Mouse (Mus musculus) ovary, postnatal 14 days (tissue): ENCODE measurements around the gene Gdf7.

Source experiments
- DNase-seq: peaks from one replicate; pipeline ENCODE4 v3.0.0; 2022; ENCODE audit warnings: low spot score

Gdf7 gene

GRCm38 (mm10) chr12:8297586-8298214 is 4.1 kb downstream of the Gdf7 start:
- no peak for DNase-seq

- DNase-seq, result no peak
Observed at GRCm38 (mm10) chr12:8296154-8296553, 5.6 kb downstream of the Gdf7 start.

- DNase-seq, result no peak
Observed at GRCm38 (mm10) chr12:8295307-8295913, 6.3 kb downstream of the Gdf7 start.

DNA sequence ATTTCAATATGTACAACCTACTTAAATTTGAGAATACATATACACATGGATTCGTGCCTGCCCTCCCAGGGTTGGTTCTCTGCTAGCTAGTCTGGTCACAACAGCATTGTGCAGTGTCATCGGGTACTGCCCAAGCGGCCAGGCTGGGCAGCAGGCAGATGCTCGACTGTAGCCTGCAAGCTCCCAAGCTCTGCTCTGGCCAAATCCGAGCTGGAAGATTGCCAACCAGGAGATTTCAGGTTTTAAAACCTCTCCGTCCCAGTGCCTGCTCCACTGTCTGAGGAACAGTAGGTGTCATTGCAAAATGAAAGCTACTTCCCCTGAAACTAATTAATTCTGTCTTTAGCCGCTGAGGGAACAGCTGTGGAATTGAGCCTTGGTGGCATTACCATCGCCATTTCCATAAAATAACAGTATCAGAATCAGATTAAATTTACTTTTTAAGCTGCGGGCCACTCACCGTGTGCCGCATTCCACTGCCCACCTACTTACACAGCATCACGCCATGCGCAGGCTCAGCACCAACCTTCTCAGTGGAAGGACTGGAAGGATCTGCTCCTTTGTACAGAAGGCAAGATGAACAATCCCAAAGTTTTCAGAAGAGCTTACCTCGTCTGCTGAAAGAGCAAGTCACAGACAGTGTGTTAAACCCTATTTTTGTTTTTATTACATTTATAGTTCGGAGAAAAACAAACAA is 10.4 kb downstream of the Gdf7 start:
- no peak for DNase-seq

- no peak for DNase-seq
Observed at GRCm38 (mm10) chr12:8289499-8289898, 12.3 kb downstream of the Gdf7 start.

GRCm38 (mm10) chr12:8289099-8289498 is 12.7 kb downstream of the Gdf7 start:
- DNase-seq, result no peak

GRCm38 (mm10) chr12:8287970-8288369 is 13.8 kb downstream of the Gdf7 start:
- no peak for DNase-seq

GRCm38 (mm10) chr12:8281225-8282017 is 20.3 kb downstream of the Gdf7 start:
- DNase-seq, result no peak

GRCm38 (mm10) chr12:8275424-8275823 is 26.3 kb downstream of the Gdf7 start:
- no peak for DNase-seq

DNA sequence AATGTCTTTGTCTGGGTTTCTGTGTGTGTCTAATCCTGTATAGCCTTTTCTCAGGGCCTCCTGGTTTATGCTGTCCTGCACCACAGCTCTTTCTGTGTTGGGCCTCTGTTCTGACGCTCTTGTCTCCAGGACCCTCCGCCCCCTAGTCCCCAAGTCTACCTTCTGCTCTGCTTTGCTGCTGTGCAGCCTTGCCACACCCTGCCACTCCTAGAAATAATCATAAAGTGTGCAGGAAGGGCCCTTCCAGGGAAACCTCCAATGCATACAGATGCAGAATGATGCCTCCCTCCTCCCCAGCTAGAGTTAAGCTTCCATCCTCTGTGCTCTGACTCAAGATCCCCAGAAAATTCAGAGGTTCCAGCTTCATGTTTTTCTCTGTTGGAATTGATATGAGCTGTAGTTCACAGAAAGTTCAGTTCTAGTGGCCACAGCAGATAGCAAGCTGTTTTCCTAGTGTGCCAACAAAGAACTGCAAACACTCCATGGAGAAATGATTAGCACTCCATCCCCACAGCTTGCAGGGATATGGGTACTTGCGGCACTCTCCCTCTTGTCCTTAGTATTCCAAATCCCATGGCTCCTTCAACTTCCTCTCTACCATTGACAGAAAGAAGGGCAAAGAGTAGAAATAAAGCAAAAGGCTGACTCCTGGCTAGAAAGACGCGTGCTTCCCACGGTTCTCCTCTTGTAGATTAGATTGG is 28.1 kb downstream of the Gdf7 start:
- DNase-seq, result no peak

DNA sequence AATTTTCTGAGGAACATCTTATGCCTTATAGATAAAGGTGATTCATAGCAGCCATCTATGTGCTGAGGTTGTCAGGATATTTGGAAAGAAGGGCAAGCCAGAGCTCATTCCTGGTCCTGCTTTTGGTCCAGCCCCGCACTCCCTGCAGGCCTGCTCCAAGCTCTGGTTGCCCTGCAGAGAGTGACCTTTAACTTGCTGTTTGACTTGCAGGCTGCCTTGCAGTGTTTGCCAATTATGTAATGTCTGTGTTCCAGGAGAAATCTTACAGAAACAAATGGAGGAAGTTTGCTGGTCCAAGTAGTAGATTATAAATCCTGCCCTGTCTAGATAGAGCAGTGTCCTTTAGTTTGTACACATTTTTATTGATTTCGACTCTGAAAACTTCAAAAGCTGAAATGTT is 30.3 kb downstream of the Gdf7 start:
- DNase-seq, result no peak

DNA sequence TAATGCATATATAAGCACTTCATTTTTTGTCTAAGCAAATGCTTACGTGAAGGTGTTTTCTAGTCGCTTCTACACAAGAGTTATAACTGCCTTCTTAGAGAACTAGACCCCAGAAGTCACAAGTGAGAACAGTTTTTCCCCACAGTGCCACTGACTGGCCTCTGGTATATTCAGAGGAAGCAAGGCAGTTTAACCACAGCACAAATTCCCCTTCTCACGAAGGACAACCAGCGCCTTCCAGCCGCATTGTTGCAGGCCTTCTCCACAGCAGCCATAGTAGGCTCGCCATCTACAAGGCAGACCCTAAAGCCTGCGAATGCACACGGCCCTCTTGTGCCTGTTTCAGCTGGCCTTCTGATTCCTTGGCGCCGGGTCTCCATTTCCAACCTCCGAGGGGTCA is 32.1 kb downstream of the Gdf7 start:
- DNase-seq, result no peak

DNA sequence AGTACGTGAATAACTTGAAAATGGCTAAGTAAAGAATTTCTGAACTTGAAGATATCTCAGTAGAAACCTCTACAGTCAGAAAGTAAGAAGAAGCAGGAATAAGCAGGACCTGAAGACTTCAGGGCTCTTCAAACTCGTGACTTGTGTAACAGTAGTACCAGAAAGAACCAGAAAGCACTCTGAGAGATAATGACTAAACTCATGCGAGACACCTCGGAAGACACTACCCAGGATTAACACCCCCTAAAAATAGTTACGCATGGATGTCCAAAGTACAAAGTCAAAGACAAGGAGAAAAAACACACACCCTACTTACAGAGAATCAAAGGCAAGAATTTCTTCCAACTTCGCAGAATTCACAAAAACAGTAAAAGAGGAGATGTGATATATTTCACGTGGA is 35.4 kb downstream of the Gdf7 start:
- no peak for DNase-seq

DNA sequence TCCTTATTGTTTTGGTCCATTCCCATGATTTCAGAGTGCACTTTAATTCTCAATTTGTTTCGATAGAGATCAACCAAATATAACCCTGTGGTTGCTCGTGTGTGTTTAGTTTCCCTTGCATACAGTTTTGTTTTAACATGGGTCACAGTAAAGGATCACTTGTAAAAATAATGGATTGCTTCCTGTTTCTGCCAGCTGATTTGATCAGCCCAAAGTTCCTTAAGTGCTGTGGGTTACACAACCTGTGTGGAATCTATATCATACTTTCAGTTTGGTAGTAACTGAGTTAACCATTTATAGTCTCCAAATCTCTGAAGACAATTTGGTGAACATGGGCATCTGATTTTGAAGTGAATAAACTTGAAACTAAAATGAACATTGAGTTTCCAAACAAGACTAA is 41.5 kb downstream of the Gdf7 start:
- DNase-seq, result no peak
